Mouse (Mus musculus) retina, postnatal 1 day (tissue): ENCODE data around the gene Vmn2r17.

Source experiments
- DNase-seq: peaks from one replicate; pipeline ENCODE4 v3.0.0-alpha.2; 2012

Gene Vmn2r17

GRCm38 (mm10) chr5:109419388-109419787, at the start of gene Vmn2r17:
Gene Vmn2r17, plus strand, starts transcription at chr5:109419688.
- no peak for DNase-seq

- peak; percentile 39 for DNase-seq
These were observed 47.4 kb downstream of the Vmn2r17 start for GRCm38 (mm10) chr5:109466576-109467506.

GRCm38 (mm10) chr5:109506729-109507128, 87.2 kb downstream of the Vmn2r17 start:
- peak; percentile 42 for DNase-seq
